Mouse (Mus musculus) liver, postnatal 0 days (tissue): ENCODE measurements around the gene Prrc2a. TPM values are rescaled to one million over a fixed set of nuclear protein-coding genes. Genes with fewer than 3 reads are reported as not detected.

Source experiments
- ATAC-seq: fragments of 200-750 bp; cut with Nextera tagmentation; 2 replicates; pipeline ENCODE4 v1.8.0; 2017; ENCODE audit warnings: mild to moderate bottlenecking, moderate library complexity
- DNase-seq: peaks from one replicate; pipeline ENCODE4 v3.0.0-alpha.2; 2016
- H3K27ac ChIP-seq: fragments of 300-500 bp; sonication (generic); 2 replicates; pipeline ENCODE4 v1.5.1; 2014; ENCODE audit warnings: antibody characterized with exemption, moderate library complexity, mild to moderate bottlenecking, low read depth
- H3K27me3 ChIP-seq: fragments of 300-500 bp; sonication (generic); 2 replicates; pipeline ENCODE4 v1.6.1; 2014; ENCODE audit warnings: low read length, control low read depth, mixed read lengths; ENCODE audit not compliant: insufficient read depth
- H3K36me3 ChIP-seq: fragments of 300-500 bp; sonication (generic); replicated peaks from 2 replicates; pipeline ENCODE4 v1.6.1; 2014; ENCODE audit warnings: mild to moderate bottlenecking, control low read depth, low read length, moderate library complexity, mixed read lengths; ENCODE audit not compliant: insufficient read depth
- H3K4me1 ChIP-seq: fragments of 300-500 bp; sonication (generic); 2 replicates; pipeline ENCODE4 v1.6.1; 2014; ENCODE audit warnings: antibody characterized with exemption, mild to moderate bottlenecking, control low read depth; ENCODE audit not compliant: insufficient read depth
- H3K4me2 ChIP-seq: fragments of 300-500 bp; sonication (generic); 2 replicates; pipeline ENCODE4 v1.6.1; 2014; ENCODE audit warnings: low read depth, mild to moderate bottlenecking, low read length, moderate library complexity, mixed read lengths
- H3K4me3 ChIP-seq: fragments of 300-500 bp; sonication (generic); 2 replicates; pipeline ENCODE4 v1.5.1; 2014; ENCODE audit warnings: low read depth, low read length
- H3K9ac ChIP-seq: fragments of 300-500 bp; sonication (generic); replicated peaks from 2 replicates; pipeline ENCODE4 v1.6.1; 2014; ENCODE audit warnings: mild to moderate bottlenecking, moderate library complexity
- H3K9me3 ChIP-seq: fragments of 300-500 bp; sonication (generic); 2 replicates; pipeline ENCODE4 v1.6.1; 2016; ENCODE audit warnings: mild to moderate bottlenecking, control low read depth, low read length, mixed read lengths
- CTCF ChIP-seq: sonication (generic); IDR thresholded peaks from 2 replicates; pipeline ENCODE4 v1.5.1; 2016; ENCODE audit warnings: antibody characterized with exemption, low read depth
- EP300 ChIP-seq: IDR thresholded peaks from 2 replicates; pipeline ENCODE4 v1.6.1; 2016; ENCODE audit warnings: antibody characterized with exemption, low read depth, mild to moderate bottlenecking
- WGBS: fragments of 180-500 bp; shearing (Covaris S2); extraction: QIAGEN DNeasy Blood & Tissue Kit; methylation state at CpG from one replicate; pipeline ENCODE4 v1.1.7; 2014; ENCODE audit not compliant: insufficient replicate concordance; 5-methylcytosine and 5-hydroxymethylcytosine counted together
- polyA plus RNA-seq: library from polyadenylated mRNA; unstranded; fragments of >200 nt; fragmentation: Nextera tagmentation; extraction: Ambion mirVana; gene quantifications from 2 replicates; pipeline ENCODE4 v1.2.1, GENCODE M21; 2015

Gene Prrc2a
- polyA plus RNA-seq, 1 experiment from 2014 or later = 32.9 TPM

GRCm38 (mm10) chr17:35204494-35205379 is 40.0 kb upstream of the Prrc2a start, which contains the start of gene Lta:
TSS of gene Lta (minus strand) at chr17:35205351.
- 34% methylated on average over 20 of the region's 20 CpGs for WGBS
- Histone ChIP-seq H3K4me3 (no peak within 1 kb of the TSS), H3K4me2 (no peak within 1 kb of the TSS), H3K4me1 (peaks cover 16% of the 10 kb centered on the region), H3K36me3 (no peaks in the 10 kb centered on the region; the same call in 1 of the 2 replicates), H3K9me3 (no peaks in the 10 kb centered on the region), H3K9ac (no peak within 1 kb of the TSS), H3K27me3 (peaks cover 29% of the 10 kb centered on the region; the same call in 1 of the 2 replicates), H3K27ac (no peak within 1 kb of the TSS)
- ATAC-seq (no peak), DNase-seq (no peak)
- TF ChIP-seq EP300 (no peak), CTCF (no peak)

- Histone ChIP-seq H3K27me3 (peaks cover 29% of the 10 kb centered on the region; the same call in 1 of the 2 replicates), H3K4me3 (no peak overlapping the region), H3K4me2 (peak overlapping the region; percentile 62), H3K27ac (no peak overlapping the region), H3K9me3 (no peaks in the 10 kb centered on the region), H3K4me1 (peaks cover 8% of the 10 kb centered on the region), H3K36me3 (no peaks in the 10 kb centered on the region; the same call in 1 of the 2 replicates), H3K9ac (no peak overlapping the region)
- WGBS = 60% methylated on average over 4 of the region's 4 CpGs
- no peak for TF ChIP-seq EP300
- no peak for TF ChIP-seq CTCF
- ATAC-seq (no peak), DNase-seq (no peak)
These were observed 37.7 kb upstream of the Prrc2a start for GRCm38 (mm10) chr17:35202442-35202841.

- WGBS = 19% methylated on average over 13 of the region's 13 CpGs
- Histone ChIP-seq H3K27ac (peak within 1 kb of the TSS; percentile 75), H3K4me3 (peak within 1 kb of the TSS; percentile 48), H3K9me3 (no peaks in the 10 kb centered on the region), H3K9ac (peak within 1 kb of the TSS; percentile 40), H3K4me2 (peak within 1 kb of the TSS; percentile 62), H3K36me3 (no peaks in the 10 kb centered on the region; the same call in 1 of the 2 replicates), H3K4me1 (peaks cover 8% of the 10 kb centered on the region), H3K27me3 (peaks cover 29% of the 10 kb centered on the region; the same call in 1 of the 2 replicates)
- TF ChIP-seq EP300 = no peak
- TF ChIP-seq CTCF = no peak
- ATAC-seq (no peak), DNase-seq (peak; percentile 58)
These were observed 37.1 kb upstream of the Prrc2a start, which contains the start of gene Tnf for GRCm38 (mm10) chr17:35201787-35202186. TSS of gene Tnf (minus strand) at chr17:35202007.

- H3K27ac ChIP-seq = peak overlapping the region; percentile 75
- 20% methylated on average over 11 of the region's 11 CpGs for WGBS
- H3K27me3 ChIP-seq = peaks cover 29% of the 10 kb centered on the region; the same call in 1 of the 2 replicates
- H3K4me3 ChIP-seq = peak overlapping the region; percentile 48
- no peaks in the 10 kb centered on the region; the same call in 1 of the 2 replicates for H3K36me3 ChIP-seq
- peak overlapping the region; percentile 62 for H3K4me2 ChIP-seq
- no peak for DNase-seq
- ATAC-seq = no peak
- no peak for TF ChIP-seq EP300
- TF ChIP-seq CTCF = no peak
- peak overlapping the region; percentile 40 for H3K9ac ChIP-seq
- H3K9me3 ChIP-seq = no peaks in the 10 kb centered on the region
- peaks cover 8% of the 10 kb centered on the region for H3K4me1 ChIP-seq
These were observed 36.4 kb upstream of the Prrc2a start for GRCm38 (mm10) chr17:35201128-35201527.

GRCm38 (mm10) chr17:35200398-35200797 is 35.7 kb upstream of the Prrc2a start:
- peaks cover 31% of the 10 kb centered on the region; the same call in 1 of the 2 replicates for H3K27me3 ChIP-seq
- no peak for TF ChIP-seq EP300
- TF ChIP-seq CTCF = no peak
- peak; percentile 69 for DNase-seq

GRCm38 (mm10) chr17:35198946-35199345 is 34.2 kb upstream of the Prrc2a start:
- Histone ChIP-seq H3K9me3 (no peaks in the 10 kb centered on the region), H3K4me2 (no peak overlapping the region), H3K9ac (no peak overlapping the region), H3K36me3 (no peaks in the 10 kb centered on the region; the same call in 1 of the 2 replicates), H3K27me3 (peaks cover 34% of the 10 kb centered on the region), H3K27ac (no peak overlapping the region), H3K4me1 (peaks cover 16% of the 10 kb centered on the region), H3K4me3 (no peak overlapping the region)
- DNase-seq (no peak), ATAC-seq (no peak)
- no peak for TF ChIP-seq CTCF
- no peak for TF ChIP-seq EP300
- WGBS = 60% methylated on average over 8 of the region's 8 CpGs

More at GRCm38 (mm10) chr17:35200398-35200797, 35.7 kb upstream of the Prrc2a start:
- peak; percentile 66 for ATAC-seq
- peaks cover 8% of the 10 kb centered on the region for H3K4me1 ChIP-seq
- H3K4me3 ChIP-seq = peak overlapping the region; percentile 48
- WGBS = 31% methylated on average over 11 of the region's 11 CpGs
- peak overlapping the region; percentile 75 for H3K27ac ChIP-seq
- H3K9me3 ChIP-seq = no peaks in the 10 kb centered on the region
- no peaks in the 10 kb centered on the region; the same call in 1 of the 2 replicates for H3K36me3 ChIP-seq
- H3K4me2 ChIP-seq = peak overlapping the region; percentile 62
- H3K9ac ChIP-seq = peak overlapping the region; percentile 30; the same call in 1 of the 2 replicates
